11 mouse cellular contexts compared by ENCODE assay signal in genomic region chr11:81202578-81202977, GRCm38 (mm10).
"Had no signal": no experiment of that assay in that cellular context is flagged by ENCODE, and none has a peak within 500 bp of the region (broad histone marks: within the 10 kb centered on the region; RNA-seq: fewer than 3 reads in every experiment).

No protein-coding gene starts in this region.

- ATAC-seq: liver, postnatal 0 days; lung, postnatal 0 days; midbrain, embryonic 13.5 days; midbrain, embryonic 15.5 days had no signal

- DNase-seq: liver, postnatal 0 days; lung, adult 2 months; lung, postnatal 14 days; lung, postnatal 36 days; right cerebral cortex, postnatal 14 days; thymus, adult 2 months; thymus, postnatal 25 days; thymus, postnatal 4 days had no signal
